Mouse (Mus musculus): ENCODE data around the gene Traf1. TPM values are rescaled to one million over a fixed set of nuclear protein-coding genes. Genes with fewer than 3 reads are reported as not detected.
A peak's percentile ranks its signal among the peaks of the same experiment; 100 is the strongest.

Traf1 gene
- polyA plus RNA-seq, 1 experiment = 2.4 TPM

DNA sequence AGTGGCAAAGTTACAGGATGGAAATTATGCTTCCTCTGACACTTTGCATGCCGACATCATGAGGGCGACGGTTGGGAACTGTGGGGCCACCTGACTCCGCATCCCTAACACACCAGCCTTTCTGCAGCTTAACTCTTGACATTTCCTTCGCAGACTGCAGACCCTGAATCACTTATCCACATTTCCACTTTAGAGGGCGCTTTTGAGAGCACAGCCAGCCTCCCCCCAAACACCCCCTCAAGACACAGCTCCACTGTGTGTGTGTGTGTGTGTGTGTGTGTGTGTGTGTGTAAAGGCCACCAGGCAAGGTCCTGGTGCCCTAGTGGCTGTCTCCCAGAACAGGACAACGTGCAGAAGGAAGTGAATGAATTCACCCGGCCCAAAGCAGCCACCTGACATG is 4.2 kb upstream of the Traf1 start:
- no peak for DNase-seq (ENCODE audit: low read depth)
- TF ChIP-seq POLR2A (IDR thresholded peaks at IDR 0.05; ENCODE audit: borderline replicate concordance, extremely low read depth, insufficient read depth, insufficient read length, poor library complexity, severe bottlenecking) (no peak), CTCF (IDR thresholded peaks at IDR 0.05; ENCODE audit: borderline replicate concordance, extremely low read depth, insufficient read depth, insufficient read length) (no peak)

DNA sequence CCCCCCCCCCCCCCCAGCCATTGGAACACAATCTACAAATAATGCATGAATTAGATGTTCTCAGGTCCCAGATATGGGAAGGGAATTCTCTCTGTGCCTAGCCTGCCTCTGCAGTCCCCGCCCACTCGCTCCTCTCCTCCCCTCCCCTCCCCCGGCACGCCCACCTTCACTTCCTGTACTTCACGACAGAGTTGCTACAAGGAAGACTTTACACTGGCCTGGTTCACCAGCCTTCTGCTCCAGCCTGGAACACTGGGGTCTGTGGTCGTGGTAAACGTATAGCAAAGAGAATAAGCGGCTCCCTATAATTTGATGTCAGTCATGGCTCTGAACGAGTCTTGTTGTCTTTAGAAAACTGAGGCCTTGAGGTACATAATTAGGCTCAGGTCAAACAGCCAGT is 3.7 kb upstream of the Traf1 start:
- peak; percentile 23 for DNase-seq (ENCODE audit: low read depth)
- no peak for TF ChIP-seq POLR2A (IDR thresholded peaks at IDR 0.05; ENCODE audit: borderline replicate concordance, extremely low read depth, insufficient read depth, insufficient read length, poor library complexity, severe bottlenecking)
- TF ChIP-seq CTCF (IDR thresholded peaks at IDR 0.05; ENCODE audit: borderline replicate concordance, extremely low read depth, insufficient read depth, insufficient read length) = no peak

DNA sequence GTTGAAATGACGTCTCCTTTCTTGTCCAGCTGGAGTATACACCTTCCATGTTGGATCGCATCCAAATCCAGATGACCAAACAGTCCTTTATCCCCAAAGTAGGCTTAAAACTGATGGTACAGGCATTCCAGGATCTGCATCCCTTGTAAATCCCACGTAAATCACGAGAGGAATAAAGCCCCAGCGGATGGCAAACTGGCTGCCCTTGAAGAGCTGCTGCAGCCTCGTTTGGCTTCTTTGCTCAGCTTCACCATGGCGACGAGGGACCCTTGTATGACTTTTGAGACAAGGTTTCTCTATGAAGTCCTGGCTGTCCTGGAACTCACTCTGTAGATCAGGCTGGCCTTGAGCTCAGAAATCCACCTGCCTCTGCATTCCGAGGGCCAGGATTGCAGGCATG is 3.1 kb upstream of the Traf1 start:
- DNase-seq (ENCODE audit: low read depth) = no peak

DNA sequence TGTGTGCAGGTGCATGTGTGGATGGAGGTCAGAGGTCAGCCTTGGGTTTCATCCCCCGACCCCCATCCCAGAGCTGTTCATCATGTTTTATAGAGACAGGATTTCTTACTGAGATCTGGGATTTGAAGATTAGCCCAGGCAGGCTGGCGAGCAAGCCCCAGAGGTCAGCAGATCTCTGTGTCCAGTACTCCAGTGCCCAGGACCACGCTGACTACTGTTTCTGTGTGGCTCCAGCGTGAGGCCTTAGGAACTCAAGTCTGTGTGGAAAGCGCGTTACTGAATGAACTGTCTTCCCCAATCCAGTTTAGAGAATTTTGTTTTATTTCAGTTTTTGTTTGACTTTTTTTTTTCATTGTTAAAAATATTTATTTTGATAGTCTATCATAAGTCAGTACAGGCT is 2.7 kb upstream of the Traf1 start:
- DNase-seq (ENCODE audit: low read depth) = no peak
- TF ChIP-seq CTCF (IDR thresholded peaks at IDR 0.05; ENCODE audit: borderline replicate concordance, extremely low read depth, insufficient read depth, insufficient read length) (no peak), POLR2A (IDR thresholded peaks at IDR 0.05; ENCODE audit: borderline replicate concordance, extremely low read depth, insufficient read depth, insufficient read length, poor library complexity, severe bottlenecking) (no peak)

More for the DNA sequence above, 3.1 kb upstream of the Traf1 start:
- TF ChIP-seq CTCF (IDR thresholded peaks at IDR 0.05; ENCODE audit: borderline replicate concordance, extremely low read depth, insufficient read depth, insufficient read length) (no peak), POLR2A (IDR thresholded peaks at IDR 0.05; ENCODE audit: borderline replicate concordance, extremely low read depth, insufficient read depth, insufficient read length, poor library complexity, severe bottlenecking) (no peak)

DNA sequence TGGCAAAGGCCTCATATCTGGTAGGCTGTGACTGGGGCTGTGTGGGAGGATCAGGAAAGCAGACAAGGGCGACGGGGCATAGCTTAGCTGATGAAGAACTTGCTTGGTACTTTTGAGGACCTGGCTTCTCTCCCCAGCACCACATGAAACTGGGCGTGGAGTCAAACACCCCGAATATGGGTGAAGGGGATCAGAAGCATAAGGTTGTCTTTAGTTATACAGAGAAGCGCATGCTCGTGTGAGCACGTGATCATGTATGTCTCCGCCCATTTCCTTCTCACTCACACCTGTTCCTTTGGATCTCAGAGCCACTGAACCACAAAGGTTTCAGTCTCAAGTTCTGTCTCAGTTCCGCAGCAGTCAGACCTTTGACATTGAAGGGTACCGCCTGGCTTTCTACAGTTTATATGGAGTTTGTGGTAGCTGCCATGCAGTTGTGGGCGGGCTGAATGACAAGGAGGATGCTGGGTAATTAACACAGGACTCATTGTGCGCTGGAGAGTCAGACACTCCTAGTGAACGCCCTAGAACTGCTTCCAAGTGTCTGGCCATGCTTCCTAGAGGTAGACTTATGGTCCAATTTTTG is 1.9 kb upstream of the Traf1 start:
- no peak for DNase-seq (ENCODE audit: low read depth)
- TF ChIP-seq POLR2A (IDR thresholded peaks at IDR 0.05; ENCODE audit: borderline replicate concordance, extremely low read depth, insufficient read depth, insufficient read length, poor library complexity, severe bottlenecking) (no peak), CTCF (IDR thresholded peaks at IDR 0.05; ENCODE audit: borderline replicate concordance, extremely low read depth, insufficient read depth, insufficient read length) (no peak)

DNA sequence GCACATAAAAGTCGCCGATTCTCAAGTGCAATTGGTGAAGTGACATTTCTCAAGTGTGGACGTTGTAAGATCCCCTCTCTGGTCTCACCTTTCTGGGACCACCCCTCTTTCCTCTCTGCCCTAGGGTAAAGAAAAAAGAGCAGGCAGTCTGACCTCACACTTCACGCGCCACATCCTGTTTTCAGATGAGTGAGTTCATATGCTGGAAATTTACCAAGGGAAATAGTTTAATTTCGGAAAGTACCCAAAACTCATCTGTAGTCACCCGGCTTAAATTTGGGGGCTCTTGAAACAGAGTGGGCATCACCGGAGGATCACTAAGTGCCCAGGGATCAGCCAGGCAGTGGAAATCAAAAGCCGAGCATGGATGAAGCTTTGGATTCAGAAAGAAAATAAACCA is 1.3 kb upstream of the Traf1 start:
- TF ChIP-seq CTCF (IDR thresholded peaks at IDR 0.05; ENCODE audit: borderline replicate concordance, extremely low read depth, insufficient read depth, insufficient read length) = no peak
- TF ChIP-seq POLR2A (IDR thresholded peaks at IDR 0.05; ENCODE audit: borderline replicate concordance, extremely low read depth, insufficient read depth, insufficient read length, poor library complexity, severe bottlenecking) = no peak
- no peak for DNase-seq (ENCODE audit: low read depth)

DNA sequence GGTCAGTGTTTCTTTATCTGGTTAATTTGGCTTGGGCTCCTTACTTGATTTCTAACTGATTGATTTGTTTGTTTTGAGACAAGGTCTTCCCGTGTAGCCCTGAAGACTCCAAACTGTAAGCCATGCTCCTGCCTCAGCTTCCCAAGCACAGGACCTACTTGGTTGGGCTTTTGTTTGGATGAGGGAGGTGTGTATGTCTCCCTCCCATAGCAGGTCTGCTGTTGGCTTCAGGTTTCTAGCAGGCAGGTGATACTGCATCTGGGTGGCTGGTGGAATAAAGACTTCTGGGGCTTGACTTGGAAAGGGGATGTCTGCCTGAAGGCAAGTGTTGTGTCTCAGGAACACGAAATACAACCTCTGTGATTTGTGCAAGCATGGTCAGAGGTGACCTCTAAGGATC is 639 bp upstream of the Traf1 start:
- DNase-seq (ENCODE audit: low read depth) = no peak
- TF ChIP-seq CTCF (IDR thresholded peaks at IDR 0.05; ENCODE audit: borderline replicate concordance, extremely low read depth, insufficient read depth, insufficient read length) (no peak), POLR2A (IDR thresholded peaks at IDR 0.05; ENCODE audit: borderline replicate concordance, extremely low read depth, insufficient read depth, insufficient read length, poor library complexity, severe bottlenecking) (no peak)

DNA sequence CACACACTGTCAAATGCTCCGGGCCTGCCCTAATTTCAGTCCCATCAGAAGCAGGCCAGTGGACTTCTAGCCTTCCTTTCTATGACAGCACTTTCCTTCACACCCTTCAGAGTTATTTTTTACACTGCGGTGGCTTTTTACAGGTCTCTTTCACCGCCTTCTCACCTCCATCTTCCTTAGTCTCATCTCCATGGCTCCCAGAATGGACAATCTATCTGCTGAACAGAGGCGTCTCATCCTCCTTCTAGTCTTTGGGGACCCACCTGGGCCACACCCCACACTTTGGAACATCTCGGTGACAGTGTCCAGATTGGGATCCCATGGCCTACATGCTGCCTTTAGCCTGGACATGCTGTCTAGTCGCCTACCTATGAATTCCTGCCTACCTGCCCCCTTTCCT is 606 bp downstream of the Traf1 start:
- no peak for DNase-seq (ENCODE audit: low read depth)
- no peak for TF ChIP-seq POLR2A (IDR thresholded peaks at IDR 0.05; ENCODE audit: borderline replicate concordance, extremely low read depth, insufficient read depth, insufficient read length, poor library complexity, severe bottlenecking)
- TF ChIP-seq CTCF (IDR thresholded peaks at IDR 0.05; ENCODE audit: borderline replicate concordance, extremely low read depth, insufficient read depth, insufficient read length) = no peak

DNA sequence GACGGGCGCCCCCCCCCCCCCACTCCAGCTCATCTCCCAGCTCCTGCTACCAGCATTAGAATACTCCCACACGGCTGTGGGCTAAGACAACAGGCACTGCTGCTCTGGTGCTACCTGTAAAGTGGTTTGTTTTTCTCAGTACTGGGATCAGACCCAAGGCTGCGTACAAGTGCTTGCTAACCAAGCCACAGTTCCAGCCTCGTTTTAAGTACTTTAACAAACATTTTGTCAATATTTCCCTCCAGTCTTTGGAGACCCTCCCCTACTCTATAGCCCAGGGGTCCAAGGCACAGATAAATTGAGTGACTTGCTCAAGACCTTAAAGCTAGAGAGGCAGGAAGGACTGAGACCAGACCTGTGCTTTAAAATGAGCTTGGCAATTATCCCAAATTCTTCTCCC is 1.1 kb downstream of the Traf1 start:
- no peak for DNase-seq (ENCODE audit: low read depth)
- TF ChIP-seq CTCF (IDR thresholded peaks at IDR 0.05; ENCODE audit: borderline replicate concordance, extremely low read depth, insufficient read depth, insufficient read length) = no peak
- no peak for TF ChIP-seq POLR2A (IDR thresholded peaks at IDR 0.05; ENCODE audit: borderline replicate concordance, extremely low read depth, insufficient read depth, insufficient read length, poor library complexity, severe bottlenecking)

DNA sequence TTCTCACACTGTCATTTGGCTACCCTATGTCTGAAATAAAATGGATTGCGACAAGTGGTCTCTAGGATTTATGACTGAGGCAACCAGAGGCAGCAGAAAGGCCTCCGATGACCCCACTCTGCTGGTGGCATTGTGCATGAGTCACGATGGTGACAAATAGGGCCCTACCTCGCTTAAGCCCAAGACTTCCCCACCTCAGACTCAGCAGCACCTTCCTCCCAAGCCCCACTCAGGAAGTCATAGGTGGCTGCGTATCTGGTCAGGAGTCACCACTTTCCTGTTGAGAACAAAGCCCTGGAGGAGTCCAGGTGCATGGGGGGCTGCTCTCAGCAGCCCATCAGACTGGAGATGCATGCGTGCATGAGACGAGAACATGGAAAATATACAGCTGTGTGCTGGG is 3.0 kb downstream of the Traf1 start:
- TF ChIP-seq POLR2A (IDR thresholded peaks at IDR 0.05; ENCODE audit: borderline replicate concordance, extremely low read depth, insufficient read depth, insufficient read length, poor library complexity, severe bottlenecking) (no peak), CTCF (IDR thresholded peaks at IDR 0.05; ENCODE audit: borderline replicate concordance, extremely low read depth, insufficient read depth, insufficient read length) (no peak)
- DNase-seq (ENCODE audit: low read depth) = no peak

DNA sequence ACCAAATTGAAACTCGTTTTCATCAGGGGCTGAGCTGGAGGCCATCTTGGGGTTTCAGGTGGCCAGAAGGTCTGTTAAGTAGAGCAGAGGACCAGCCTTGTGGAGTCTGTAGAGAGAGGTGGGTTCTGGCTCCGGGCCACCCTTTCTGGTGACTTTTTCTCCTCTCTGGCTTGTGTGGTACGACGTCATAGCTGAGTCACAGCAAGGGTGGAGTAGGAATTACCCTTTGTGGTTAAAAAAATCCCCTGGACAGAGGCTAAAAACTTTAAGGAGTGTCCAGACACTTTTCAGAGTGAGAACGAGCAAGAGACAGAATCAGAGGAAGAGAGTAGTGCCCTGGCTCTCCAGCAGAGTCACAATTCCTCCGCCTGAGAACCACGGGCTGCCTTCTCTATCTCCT is 3.5 kb downstream of the Traf1 start:
- TF ChIP-seq POLR2A (IDR thresholded peaks at IDR 0.05; ENCODE audit: borderline replicate concordance, extremely low read depth, insufficient read depth, insufficient read length, poor library complexity, severe bottlenecking) = no peak
- no peak for TF ChIP-seq CTCF (IDR thresholded peaks at IDR 0.05; ENCODE audit: borderline replicate concordance, extremely low read depth, insufficient read depth, insufficient read length)

DNA sequence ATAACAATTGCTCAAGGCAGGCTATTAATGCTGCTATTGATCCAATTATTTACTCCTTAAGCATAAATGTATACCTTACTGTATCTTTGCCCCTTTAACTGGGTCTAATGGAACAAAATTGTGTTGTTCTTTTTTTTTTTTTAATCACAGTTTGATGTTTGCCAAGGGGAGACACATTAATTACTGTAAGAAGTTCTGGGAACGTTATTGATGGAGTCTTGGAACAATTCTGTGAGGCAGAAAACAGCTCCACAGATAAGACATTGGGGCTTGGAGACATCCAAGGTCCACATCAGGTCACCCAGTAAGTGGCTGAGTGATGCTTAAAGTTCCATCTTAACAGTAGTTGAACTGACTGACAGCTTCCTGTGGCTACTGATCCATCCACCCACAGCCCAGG is 4.2 kb downstream of the Traf1 start:
- TF ChIP-seq CTCF (IDR thresholded peaks at IDR 0.05; ENCODE audit: borderline replicate concordance, extremely low read depth, insufficient read depth, insufficient read length) (no peak), POLR2A (IDR thresholded peaks at IDR 0.05; ENCODE audit: borderline replicate concordance, extremely low read depth, insufficient read depth, insufficient read length, poor library complexity, severe bottlenecking) (no peak)
- DNase-seq (ENCODE audit: low read depth) = no peak

More for the DNA sequence above, 3.5 kb downstream of the Traf1 start:
- no peak for DNase-seq (ENCODE audit: low read depth)

Measured in brain, embryonic 14.5 days (tissue).